Mouse (Mus musculus): Measurements from ENCODE around the gene Catsper4.

Gene Catsper4

DNA sequence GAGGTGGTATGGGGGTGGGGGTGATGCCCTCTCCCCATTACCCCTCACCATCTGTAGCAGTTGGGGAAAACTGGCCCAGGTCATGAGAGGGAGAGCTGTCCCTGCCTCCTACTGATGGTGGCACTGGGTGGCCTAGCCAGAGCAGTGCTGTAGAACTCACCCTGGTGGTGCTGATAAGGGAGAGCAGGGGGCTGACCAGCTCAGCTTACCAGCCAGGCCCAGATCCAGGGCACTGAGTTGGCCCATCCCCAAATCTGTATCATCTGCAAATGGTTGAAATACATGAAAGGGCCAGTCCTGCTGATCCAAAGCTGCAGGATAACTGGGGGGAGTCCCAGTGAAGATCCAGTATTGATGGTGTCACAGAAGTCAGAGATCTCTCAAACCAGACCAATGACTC lies 45.4 kb downstream of the Catsper4 start:
- DNase-seq (ENCODE audit: low spot score in 2 of 2), result no peak

DNA sequence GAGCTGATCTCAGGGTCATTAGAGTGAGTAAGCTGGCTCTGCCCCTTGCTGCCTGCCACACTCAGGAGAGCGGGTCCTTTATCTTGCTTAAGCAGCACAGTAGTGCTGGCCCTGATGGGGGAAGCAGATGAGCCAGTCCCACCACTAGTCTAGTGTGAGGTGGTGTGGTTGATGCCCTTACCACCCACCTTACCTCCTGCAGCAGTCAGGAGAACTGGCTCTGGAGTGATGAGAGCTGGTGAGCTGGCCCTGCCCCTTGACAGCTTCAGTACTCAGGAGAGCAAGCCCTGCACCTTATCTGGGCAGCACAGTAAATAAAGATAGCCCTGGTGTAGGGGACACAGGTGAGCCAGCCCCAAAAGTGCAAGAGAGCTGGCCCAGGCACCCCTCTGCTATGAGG lies 46.1 kb downstream of the Catsper4 start:
- DNase-seq (ENCODE audit: low spot score in 2 of 2), result no peak

DNA sequence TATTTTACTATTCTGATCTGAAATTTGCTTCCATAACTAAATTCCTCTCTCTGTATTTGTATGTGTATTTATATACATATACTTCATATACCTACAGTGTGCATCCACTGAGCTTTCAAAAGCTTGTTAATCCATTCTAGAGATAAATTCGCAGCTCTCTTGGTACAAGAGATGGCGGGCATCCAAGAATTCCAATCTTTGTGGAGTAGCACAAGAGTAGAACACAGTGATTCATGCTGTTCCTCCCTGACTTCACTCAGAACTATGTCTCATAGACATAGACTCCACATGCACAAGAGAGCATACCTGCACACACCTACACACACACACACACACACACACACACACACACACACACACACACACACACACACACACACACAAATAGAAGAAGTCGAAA lies 54.8 kb downstream of the Catsper4 start:
- no peak for DNase-seq (ENCODE audit: low spot score in 2 of 2)

DNA sequence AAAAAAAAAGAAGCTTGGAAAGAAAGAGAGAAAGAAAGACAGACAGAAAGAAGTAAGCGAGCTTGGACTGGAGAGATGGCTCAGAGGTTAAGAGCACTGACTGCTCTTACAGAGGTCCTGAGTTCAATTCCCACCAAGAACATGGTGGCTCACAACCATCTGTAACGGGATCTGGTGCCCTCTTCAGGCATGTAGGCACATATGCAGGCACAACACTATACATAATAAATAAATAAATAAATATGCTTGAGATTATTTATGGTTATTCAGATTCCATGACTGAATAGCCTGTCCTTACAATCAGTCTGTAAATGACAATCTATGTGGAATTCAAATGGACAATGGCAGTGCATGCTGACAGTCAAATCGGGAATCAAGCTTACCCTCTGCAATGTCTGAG lies 60.3 kb downstream of the Catsper4 start:
- no peak for DNase-seq (ENCODE audit: low spot score in 2 of 2)

DNA sequence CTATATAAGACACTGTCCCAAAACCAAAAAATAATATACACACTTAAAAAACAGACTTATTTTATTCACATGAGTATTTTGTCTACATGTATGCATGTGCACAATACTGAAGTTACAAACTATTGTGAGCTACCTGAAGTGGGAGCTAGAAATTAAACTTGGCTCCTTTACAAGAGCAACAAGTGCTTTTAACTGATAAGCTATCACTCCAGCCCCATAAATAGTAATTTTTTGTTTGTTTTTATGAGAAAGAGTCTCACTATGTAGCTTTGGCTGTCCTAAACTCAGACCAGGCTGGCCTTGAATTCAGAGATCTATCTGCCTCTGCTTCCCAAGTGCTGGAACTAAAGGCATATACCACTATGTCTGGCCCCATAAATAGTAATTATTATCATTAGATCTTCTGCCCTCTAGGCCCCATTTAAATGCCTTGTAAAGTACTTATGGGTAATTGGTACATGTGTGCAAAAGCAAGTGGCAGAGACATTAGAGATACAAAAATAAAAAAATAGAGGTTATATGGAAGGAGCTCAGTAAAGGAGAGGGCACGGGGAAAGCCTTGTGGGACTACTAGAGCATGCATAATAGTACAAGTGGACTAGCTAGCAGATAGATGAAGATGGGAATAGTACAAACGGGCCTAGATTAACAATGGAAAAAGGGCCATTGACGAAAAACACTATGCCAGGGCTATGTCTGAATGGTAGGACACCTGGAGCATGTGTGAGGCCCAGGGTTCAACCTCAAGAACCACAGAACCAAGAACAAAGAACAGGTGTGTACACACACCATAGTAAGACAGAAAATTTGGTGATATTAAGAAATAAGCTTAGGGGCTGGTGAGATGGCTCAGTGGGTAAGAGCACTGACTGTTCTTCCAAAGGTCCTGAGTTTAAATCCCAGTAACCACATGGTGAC lies 61.4 kb downstream of the Catsper4 start:
- no peak for DNase-seq (ENCODE audit: low spot score in 2 of 2)

DNA sequence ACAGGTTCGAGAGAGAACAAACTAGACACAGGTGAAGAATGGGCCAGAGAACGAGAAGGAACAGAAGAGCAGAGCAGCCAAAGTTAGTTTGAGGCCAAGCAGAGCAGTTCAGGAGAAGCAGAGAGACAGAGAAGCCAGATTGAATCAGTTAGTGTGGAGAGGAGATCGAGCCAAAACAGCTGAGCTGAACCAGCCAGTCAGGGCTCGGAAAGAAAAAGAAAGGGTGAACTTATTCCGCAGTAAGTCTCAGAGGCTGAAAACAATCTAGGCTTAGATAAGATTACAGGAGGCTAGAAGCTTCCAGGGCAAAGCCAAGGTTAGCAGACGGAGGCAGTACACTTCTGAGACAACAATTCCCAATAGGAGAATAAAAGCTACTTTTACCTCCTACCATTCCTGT lies 62.2 kb downstream of the Catsper4 start:
- no peak for DNase-seq (ENCODE audit: low spot score in 2 of 2)

DNA sequence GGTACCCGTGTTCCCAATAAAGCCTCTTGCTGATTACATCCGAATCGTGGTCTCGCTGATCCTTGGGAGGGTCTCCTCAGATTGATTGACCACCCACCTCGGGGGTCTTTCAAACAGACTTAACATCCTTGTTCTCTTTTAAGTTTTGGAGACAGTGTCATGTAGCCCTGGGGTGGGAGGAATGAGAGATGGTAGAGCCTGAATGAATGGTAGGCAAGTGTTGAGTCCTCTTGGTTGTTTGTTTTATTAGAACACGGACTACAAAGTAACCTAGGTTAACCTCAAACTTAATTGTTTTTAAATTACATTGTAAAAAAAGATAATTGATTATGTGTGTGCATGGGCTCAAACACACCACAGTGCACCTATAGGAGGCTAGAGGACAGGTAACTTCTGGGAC lies 62.6 kb downstream of the Catsper4 start:
- no peak for DNase-seq (ENCODE audit: low spot score in 2 of 2)
